Mouse (Mus musculus): ENCODE measurements at regions not wholly inside any gene's neighbourhood (a gene's known extent, or its start where the extent isn't known, plus 50 kb on each side); places are given as distances from the start of the nearest gene placed in this dataset.
A peak's percentile ranks its signal among the peaks of the same experiment; 100 is the strongest.
"Not testable (repeated sequence)": the region's sequence is repeated elsewhere in the genome, so short reads cannot be mapped to it uniquely, and the experiment has no call there.

DNA sequence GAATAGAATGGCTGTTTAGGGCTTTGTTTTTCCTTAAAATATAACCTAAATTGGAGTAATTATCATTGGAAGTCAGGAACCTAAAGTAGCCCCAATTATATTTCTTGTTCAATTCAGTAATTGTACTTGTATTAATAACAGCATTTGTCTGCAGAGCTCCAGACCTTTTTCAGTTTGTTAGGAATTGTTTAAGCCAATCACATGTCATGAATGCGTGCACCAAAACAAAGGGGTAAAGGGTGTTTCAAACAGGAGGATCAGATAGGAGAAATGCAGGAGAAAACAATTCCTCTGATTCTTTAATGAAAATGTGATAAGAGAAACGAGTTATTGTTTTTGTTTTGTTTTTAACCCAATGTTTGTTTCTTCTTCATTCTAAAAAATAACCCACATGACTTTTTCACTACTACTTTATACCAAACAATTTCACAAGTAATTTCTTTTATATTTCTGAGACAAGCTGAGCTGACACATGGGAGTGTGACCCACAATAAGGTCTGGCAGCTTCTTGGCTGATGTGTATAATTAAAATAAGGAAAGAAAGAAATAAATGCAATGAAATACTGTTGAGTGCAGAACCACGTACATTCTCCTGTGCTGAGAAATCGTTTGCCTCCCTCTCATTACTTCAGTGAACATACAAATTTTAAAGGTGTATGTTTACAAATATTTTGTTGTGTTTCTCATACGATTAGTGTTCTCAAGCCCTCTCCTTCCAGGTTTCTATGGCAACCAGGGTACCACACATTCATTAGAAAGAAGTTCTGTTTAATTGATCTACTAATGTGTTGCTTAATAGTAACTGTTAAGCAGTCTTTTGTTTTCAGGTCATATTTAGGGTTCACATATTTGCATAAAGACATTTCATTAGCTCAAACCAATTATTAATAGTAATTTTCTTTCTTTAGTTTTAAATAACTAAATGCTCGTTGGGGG, 397.7 kb downstream of the Isl1 start:
- peak; percentile 52 for DNase-seq

DNA sequence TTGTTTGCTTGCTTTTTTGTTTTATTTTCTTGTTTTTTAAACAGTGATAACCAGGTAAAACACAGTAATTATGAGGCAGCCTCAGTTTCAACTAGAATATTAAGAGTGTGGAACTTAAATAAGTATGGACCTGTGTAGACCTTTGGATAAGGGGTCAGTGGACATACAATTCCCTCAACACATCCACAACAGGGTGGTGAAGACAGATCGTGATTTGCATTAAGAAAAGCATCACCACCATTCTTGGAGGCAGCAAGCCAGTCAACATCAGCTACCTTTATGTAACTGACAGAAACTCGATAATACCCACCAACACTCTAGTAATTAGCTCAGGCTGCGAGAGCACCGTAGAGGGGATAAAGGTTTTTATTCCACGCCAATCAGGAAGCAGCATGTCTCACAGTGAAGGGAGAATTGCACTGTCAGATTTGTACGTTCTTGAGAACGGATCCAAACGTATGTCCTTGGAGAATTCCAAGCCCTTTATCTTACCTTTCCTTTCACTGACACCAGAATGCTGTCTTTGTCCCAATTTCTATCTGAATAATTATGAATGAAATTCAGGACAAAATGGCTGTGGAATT, 398.5 kb downstream of the Isl1 start:
- DNase-seq, result peak; percentile 37

DNA sequence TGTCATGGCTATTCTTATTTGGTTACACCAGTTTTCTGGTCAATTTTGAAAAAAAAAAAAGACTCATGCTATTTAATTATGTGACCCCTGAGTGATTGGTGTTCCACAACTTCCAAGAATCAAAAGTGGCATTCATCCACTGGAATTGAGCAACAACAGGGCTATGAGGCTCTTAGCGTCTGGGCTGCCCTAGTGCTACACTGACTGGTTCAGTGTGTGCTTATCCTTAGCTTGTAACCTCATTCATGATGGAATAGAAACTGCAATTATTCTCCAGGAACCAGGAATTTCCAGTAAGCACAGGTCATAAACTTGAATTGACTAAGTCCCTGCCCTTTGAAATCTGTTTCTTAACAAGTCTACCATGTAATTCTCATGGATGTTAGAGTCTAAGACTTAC, 428.9 kb downstream of the Isl1 start:
- DNase-seq, result no peak

DNA sequence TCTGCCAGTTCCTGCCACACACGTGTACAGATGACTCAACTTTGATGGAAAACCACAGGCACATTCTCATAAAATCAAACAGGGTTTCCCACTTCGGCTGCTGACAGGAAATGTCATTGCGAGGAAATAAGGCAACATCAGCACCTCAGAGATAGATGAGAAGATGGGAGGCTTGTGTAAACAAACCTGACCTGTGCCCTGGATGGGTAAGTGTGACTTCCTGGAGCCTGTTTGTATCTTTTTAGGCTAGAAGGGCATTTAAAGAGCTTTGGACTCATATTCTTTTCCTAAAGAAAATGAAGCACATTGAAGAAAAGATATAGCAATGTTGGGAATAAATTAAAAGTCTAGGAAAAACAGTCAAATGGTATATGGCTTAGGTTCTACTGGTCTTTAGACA, 449.0 kb downstream of the Isl1 start:
- no peak for DNase-seq

DNA sequence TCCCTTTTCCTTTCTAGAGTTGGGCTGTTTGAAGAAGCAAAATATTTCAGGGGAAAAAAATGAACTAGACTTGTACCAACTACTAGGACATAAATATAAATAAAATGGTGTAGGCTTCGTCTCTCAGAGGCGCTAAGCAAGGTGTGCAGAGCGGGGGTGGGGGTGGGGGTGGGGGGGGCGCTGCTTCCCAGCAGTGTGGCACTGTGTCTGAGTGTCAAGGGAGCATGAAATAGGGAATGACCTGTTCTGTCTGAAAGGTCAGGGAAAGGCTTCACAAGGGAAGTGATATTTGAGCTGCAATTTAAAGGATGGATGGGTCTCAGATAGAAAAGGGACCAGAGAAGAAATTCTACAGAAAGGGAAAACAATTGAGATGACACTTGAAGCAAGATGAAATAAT, 452.9 kb downstream of the Isl1 start:
- no peak for DNase-seq

DNA sequence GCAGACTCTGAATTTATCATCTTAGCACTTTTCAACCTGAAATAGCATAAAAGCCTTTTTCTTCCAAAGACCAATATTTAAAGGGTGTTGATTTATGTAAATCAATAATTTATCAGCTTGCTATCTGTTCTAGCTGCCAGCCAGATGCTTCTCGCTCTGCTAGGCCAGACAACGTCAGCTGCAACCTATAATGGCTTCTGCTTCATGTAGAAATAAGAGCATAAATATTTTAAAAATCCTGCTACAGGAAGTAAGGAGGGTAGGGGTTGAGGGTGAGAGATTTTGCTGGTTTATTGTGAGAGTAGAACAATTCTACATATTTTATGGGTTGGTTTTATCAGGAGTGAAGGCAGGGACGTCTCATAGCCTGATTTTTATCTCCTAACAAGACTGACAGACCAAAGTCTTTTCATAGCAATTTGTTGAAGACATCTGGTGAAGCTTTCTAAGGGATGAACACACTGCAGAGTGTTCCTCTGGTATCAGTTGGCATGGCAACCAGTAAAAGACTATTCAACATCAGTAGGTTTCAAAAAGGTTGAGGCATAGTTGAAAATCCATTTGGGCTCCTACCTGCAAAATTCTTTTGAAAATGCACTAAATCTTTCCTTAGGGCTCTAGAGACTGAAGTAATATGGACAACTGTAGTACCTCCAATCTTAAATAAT, 456.7 kb downstream of the Isl1 start:
- peak; percentile 22 for DNase-seq

DNA sequence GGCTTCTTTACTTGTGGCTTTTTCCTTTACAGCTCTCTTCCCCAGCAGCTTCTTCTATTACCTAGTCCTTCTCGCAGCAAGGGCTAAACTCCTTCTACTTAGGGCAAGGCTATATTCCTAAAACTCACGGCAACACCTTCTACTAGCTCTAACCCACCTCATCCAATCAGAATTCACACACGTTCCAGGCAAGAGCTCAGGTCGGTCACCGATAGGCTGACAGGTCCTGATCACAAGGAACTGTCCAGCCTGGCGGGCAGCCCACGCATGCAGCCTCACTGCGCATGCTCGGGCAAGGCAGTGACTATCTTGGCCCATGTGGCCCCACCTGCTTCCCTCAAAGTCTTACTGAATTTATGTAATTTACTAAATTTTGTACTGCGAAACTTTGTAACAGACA, 466.4 kb downstream of the Isl1 start:
- no peak for DNase-seq

DNA sequence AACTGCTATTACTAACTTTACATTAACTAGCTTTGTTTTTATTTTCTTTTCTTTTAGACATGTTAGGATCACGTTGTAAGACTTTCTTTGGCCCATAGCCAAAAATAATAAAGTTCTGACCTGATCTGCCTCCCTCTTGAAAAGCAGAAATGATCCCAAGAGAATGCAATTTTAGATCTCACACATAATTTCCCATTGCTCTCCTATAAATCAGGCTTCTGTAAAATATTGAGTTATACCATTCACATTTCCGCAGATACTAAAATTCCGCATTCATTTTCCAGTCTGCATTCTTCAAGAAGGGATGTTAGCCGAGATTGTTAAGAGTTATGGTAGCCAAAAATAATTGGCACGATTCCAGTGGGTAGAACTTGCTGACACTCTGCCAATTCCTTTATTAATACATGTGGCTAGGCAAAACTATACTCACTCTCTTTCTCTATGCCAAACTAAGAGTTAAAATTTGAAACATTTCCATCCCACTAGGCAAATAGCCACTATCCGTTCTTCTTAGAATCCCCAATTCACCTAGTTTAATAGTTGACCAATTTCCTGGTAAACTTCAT, 473.2 kb downstream of the Isl1 start:
- DNase-seq, result no peak

DNA sequence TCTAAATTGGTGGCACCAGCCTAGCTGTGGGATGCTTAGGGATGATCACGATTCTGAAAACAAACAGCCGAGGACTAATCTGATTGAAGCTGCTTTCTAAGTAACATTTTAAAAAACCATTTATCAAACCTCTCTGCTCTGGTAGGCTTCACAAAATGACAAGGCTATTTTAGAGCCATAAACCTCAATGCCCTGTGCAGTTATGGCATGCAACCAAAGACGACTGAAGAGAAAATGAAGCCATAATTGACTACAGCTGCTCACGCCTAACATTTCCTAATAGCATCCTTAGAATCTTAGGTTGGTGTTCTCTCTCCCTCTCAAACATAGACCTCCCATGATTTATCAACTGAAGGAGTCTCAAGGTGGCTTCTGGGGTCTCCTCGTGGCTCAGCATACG, 484.3 kb downstream of the Isl1 start:
- no peak for DNase-seq

DNA sequence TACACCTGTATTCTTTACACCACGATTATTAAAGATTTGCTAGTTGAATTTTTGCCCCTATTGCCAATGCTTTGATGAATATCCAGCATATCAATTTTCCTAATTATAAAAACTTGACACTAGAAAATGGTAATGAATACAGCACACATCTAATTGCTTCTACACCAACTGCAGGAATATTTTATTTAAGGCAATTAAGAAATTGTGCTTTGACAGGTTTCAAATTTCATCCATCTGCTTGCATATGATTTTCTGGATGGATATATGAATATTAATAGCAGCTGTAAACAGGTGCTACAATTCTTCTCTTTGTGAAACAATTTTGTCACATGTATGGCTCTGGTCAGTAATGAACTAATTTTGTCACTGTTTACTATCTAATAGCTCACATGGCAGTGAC, 487.0 kb downstream of the Isl1 start:
- DNase-seq, result no peak

DNA sequence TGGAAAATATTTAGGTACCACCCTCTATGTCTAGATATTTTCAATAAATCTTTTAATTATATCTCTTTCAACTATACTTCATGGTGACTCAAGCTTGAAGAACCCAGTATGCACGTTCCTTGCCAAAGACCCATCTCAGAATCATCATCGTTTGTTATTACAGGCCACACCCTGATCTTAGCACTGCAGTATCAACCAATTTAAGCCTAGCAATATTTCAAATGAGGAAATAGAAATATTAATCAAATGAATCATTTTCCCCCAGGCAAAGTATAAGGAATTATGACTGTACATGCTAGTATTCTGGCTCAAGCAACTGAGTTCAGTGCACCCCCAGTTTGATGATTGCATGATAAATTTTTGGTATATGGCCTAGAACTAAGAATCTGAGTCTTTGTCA, 495.3 kb downstream of the Isl1 start:
- DNase-seq, result no peak

DNA sequence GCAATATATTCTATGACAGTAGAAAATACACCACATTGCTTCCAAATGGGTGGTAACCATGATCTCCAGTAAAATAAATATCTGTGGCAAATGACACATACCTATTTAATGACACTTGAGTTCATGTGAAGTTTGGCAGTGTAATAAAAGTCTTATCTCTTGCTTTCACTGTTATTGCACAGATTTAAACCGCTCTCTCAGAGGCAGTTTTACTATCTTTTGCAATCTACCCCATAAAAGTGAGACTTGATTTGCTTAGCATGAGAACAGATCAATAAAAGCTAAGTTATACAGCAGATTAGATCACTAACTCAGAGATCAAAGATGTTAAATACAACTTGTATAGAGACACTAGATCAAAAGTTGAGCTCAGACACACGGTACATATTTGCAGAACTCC, 510.2 kb downstream of the Isl1 start:
- no peak for DNase-seq

DNA sequence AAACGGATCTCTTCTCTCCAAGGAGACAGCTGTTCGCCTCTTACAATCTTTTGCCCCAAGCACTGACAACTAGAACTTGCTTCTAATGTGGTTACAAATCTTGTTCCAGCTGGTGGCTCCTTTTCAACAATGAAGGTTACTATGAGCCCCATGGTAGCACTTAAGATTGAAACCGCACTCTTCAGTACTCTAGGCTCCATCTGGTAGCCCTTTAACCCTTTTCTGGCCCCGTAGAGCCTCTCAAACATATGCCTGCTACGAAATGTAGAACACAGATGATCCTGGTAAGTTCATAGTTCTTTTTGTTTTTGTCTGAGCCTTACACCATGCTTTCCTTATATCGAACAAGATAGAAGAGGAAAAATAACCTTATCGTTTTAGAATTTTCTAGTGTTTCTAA, 558.2 kb downstream of the Isl1 start:
- DNase-seq, result peak; percentile 10

DNA sequence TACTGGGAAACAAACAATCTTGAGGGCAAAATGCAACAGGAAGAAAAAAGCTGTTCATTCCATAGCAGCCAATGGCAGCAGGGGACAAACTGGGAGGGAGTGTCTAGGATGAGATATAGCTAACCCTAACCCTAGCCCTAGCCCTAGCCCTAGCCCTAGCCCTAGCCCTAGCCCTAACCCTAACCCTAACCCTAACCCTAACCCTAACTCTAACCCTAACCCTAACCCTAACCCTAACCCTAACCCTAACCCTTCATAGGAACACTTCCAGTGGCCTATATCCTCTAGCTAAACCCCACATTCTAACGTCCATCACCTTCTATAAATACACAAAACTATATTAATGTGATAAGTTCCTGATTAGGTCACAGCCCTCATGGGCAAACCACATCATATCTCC, 567.4 kb downstream of the Isl1 start:
- not testable (repeated sequence) for DNase-seq

DNA sequence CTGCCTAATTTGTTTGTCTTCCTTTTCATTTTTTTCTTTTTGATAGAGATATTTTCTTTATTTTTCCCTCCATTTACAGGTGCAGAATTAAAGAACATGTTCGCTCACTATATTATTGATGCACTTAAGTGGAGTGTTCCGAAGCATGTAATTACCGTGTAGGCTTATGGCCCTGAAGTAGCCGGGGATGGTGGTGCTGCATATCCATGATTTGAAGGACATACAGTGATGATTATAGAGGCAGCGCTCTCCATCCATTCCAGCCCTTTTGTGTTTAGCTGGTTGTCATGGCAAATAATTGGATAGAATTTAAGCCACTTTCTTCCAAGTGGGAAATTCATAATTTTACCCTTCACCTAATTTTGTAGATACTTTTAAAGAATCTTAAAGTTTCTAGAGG, 581.5 kb downstream of the Isl1 start:
- DNase-seq, result no peak

DNA sequence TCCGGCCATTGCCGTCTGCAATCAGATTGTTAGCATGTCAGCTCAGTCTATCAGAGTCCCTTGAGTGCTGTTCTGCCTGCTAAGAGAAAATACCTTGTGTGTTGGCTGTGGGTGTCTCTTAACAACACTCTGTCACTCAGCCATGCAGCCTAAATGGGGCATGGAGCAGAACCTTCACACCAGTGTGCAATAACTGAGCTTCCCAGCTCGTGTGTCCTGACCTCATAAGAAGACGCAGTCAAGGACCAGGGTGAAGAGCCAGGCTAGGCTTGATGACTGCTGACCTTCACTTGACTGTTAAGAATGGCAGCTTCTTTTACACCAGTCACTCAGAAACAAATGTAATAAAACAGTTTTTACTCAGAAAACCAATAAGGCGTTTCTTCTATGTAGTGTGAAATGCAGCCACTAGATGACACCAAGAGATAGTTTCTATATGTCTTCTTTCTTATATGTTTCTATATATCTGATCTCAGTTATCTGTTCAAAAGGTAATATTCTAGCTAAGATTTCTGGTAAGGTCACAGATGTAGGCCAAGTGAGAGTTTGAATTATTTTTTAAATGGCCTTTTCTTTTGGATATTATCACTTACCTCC, 584.0 kb downstream of the Isl1 start:
- DNase-seq, result peak; percentile 16

DNA sequence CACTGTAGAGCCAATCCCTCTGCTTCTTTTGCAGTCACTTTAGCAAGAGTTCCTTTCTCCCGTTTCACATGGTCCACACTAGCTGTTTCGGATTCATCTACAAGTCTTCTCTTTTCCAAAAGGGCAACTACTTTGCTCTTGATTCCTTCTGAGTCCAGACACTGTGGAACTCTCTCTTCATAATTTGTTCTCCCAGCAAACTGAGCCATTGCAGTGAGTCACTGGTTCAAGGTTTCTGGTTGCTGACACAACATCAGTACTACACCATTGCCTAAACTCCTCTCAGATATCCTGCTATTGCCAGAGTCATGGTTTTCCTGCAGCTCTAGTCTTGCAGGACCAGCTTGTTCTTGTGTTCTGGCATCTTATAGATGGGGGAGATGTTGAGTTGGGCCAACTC, 590.2 kb downstream of the Isl1 start:
- DNase-seq, result no peak

DNA sequence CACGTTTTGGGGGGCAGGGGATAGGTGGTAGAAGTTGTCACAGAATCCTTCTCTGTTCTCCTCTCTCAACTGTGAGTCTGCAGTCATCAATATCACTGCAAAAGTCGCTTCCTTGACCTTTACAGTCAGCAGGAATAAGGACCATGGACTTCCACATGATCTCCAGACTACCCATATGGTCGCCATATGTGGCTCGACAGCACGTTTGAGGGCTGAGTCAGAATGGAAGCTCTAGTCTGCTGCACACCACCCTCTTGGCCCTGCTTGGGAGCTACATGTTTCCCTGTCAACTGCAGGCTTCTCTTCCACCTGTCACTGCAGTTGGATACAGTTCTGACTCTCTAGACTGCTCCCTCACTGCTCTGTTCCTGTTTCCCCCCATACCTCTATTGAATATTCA, 590.6 kb downstream of the Isl1 start:
- no peak for DNase-seq

DNA sequence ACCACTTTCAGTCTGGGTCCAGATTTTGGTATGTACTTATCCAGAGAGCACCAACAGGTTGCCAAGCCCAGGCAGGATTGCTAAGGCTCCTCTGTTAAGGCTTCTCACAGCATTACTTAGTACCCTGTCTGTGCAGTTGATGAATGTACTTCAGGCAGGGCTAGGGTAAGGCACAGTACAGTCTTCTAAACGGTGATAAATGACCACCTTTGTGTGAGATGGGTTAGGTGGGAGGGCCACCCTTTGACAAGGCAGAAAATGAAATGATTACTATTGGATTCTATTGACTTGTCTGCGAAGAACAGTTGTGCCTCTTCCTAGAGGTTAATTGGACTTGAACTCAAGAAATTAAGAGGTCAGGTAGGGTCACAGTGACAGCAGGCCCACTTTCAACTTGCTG, 594.4 kb upstream of the Itga1 start:
- DNase-seq, result no peak

DNA sequence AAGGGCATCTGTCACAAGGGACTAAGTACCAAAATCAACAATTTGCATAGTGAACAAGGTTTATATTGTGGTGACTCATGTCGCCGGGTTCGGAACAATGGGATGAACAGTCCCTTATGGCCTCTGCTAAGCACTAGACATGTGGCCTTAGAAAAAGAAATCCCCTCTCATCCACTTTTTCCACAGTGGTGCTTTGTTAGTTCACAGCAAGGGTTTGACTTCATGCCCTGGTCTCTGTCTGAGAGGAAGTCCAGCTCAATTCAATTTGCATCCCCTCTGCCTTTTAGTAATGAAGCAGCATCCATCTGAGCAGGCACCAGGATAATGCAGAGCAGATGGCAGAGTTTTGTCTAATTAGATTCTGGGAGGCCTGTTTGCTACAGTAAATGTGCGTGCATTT, 585.7 kb upstream of the Itga1 start:
- peak; percentile 94 for DNase-seq

DNA sequence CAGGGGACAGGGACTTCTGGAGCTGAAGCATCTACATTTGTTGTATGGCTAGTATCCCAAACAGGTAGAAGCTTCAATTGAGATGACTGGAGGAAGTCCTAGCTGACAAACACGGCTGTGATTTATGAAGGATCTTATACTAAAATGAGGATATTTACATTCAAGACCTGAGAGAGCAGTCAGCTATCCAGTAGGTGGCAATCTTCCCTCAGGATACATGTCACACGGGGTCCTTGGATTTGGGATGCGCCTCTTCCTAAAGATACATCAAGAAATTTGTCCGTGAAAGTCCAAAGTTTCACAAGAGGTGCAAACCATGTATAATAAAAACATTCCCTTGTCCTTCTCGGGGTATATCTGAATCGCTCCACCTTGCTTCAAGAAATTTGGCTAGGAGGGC, 577.8 kb upstream of the Itga1 start:
- peak; percentile 62 for DNase-seq

DNA sequence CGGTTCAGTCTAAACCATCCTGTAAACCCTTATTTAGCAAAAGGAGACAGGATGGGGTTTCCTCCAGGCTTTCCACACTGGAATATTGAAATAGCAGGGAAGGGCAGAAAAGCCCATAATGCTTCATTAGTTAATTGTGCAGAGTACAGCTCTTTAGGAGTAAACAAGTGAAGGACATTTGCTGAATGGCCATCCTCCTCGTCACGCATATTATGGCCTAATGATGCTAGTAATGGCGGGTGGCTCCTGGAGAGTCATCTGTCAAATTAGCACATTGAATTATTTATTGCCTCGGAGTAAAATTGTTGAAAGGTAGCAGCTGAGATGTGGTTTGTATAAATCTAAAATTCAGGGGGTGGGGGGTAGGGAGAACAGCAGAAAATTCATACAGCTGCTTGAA, 575.1 kb upstream of the Itga1 start:
- peak; percentile 45 for DNase-seq

DNA sequence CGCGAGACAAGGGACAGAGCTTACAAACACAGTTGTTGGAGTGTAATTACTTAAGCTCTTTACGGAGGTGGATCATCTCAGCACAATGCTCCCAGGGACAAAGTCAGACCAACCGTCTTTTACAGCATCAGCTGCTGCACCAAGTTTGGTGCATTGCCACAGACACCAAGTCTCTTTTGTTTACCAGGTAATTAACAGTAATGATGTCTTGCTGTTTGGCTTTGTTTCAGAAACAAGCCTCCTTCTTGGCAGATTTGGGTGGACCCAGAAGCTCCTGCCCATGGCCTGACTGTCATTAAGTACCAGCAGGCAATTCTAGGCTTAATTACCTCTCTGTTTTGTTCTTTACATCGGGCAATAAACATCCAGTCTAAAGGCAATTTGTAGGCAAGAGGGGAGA, 572.0 kb upstream of the Itga1 start:
- peak; percentile 94 for DNase-seq

All from retina, postnatal 1 day (tissue).